Mouse (Mus musculus) forebrain, postnatal 0 days (tissue): Measurements from ENCODE around the gene 5730596B20Rik. TPM values are rescaled to one million over a fixed set of nuclear protein-coding genes. Genes with fewer than 3 reads are reported as not detected.
A peak's percentile ranks its signal among the peaks of the same experiment; 100 is the strongest.

Experiments
- ATAC-seq: fragments of 200-750 bp; cut with Nextera tagmentation; 2 replicates; pipeline ENCODE4 v1.8.0; 2017; ENCODE audit warnings: mild to moderate bottlenecking, moderate library complexity
- DNase-seq: peaks from one replicate; pipeline ENCODE4 v3.0.0-alpha.2; 2015
- H3K27ac ChIP-seq: fragments of 300-500 bp; sonication (generic); 2 replicates; pipeline ENCODE4 v1.5.1; 2014; ENCODE audit warnings: low read depth, mild to moderate bottlenecking, antibody characterized with exemption, low read length, moderate library complexity, mixed read lengths
- H3K27me3 ChIP-seq: fragments of 300-500 bp; sonication (generic); 2 replicates; pipeline ENCODE4 v1.6.1; 2014; ENCODE audit warnings: mild to moderate bottlenecking, low read length, mixed read lengths; ENCODE audit not compliant: insufficient read depth
- H3K36me3 ChIP-seq: fragments of 300-500 bp; sonication (generic); 2 replicates; pipeline ENCODE4 v1.6.1; 2014; ENCODE audit warnings: mild to moderate bottlenecking, moderate library complexity; ENCODE audit not compliant: insufficient read depth
- H3K4me1 ChIP-seq: fragments of 300-500 bp; sonication (generic); 2 replicates; pipeline ENCODE4 v1.6.1; 2014; ENCODE audit warnings: antibody characterized with exemption; ENCODE audit not compliant: insufficient read depth
- H3K4me2 ChIP-seq: fragments of 300-500 bp; sonication (generic); 2 replicates; pipeline ENCODE4 v1.6.1; 2014; ENCODE audit warnings: low read depth, mild to moderate bottlenecking, moderate library complexity
- H3K4me3 ChIP-seq: fragments of 300-500 bp; sonication (generic); 2 replicates; pipeline ENCODE4 v1.5.1; 2014; ENCODE audit warnings: low read depth, low read length, mixed read lengths
- H3K9ac ChIP-seq: fragments of 300-500 bp; sonication (generic); 2 replicates; pipeline ENCODE4 v1.6.1; 2014; ENCODE audit warnings: mild to moderate bottlenecking
- H3K9me3 ChIP-seq: fragments of 300-500 bp; sonication (generic); 2 replicates; pipeline ENCODE4 v1.6.1; 2016; ENCODE audit warnings: low read length
- CTCF ChIP-seq: sonication (generic); IDR thresholded peaks from 2 replicates; pipeline ENCODE4 v1.5.1; 2016; ENCODE audit warnings: antibody characterized with exemption, control low read depth, low read depth
- WGBS: fragments of 180-500 bp; shearing (Covaris S2); extraction: QIAGEN DNeasy Blood & Tissue Kit; methylation state at CpG from one replicate; pipeline ENCODE4 v1.1.7; 2014; 5-methylcytosine and 5-hydroxymethylcytosine counted together
- polyA plus RNA-seq: library from polyadenylated mRNA; unstranded; fragments of >200 nt; fragmentation: Nextera tagmentation; extraction: Ambion mirVana; gene quantifications from 2 replicates; pipeline ENCODE4 v1.2.1, GENCODE M21; 2015
- total RNA-seq: library from RNA; depleted of rRNA; stranded (reverse); fragments of >200 nt; gene quantifications from 2 replicates; pipeline ENCODE4 v1.2.3, GENCODE M21; 2014

Gene 5730596B20Rik
- total and polyA plus RNA-seq, 2 experiments from 2014 or later: not detected

GRCm38 (mm10) chr6:52152226-52153193 lies 24.8 kb upstream of the 5730596B20Rik start:
- no peak overlapping the region for H3K9ac ChIP-seq
- no peak for DNase-seq
- peaks cover 87% of the 10 kb centered on the region for H3K27me3 ChIP-seq

DNA sequence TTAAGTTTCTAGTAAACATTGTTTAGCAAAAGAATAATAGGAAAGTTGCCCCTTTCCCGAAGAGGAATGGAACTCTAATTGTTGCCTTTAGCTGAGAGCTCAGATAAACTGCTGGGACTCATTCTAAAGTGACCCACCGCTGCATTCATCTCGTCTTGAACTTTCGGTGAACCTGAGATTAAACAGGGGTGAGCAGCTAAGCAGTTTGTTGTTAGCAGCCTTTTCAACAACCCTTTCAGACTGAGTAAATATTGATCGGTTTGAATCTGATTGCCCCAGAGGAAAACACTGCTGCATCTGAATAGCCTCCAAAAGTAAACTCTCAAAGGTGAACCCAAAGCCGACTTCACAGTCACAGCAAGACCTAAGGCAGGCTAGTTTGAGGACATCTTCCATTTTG lies 24.0 kb upstream of the 5730596B20Rik start:
- no peak for ATAC-seq
- no peak overlapping the region for H3K27ac ChIP-seq
- no peak for DNase-seq
- no peak overlapping the region for H3K4me2 ChIP-seq
- no peak for TF ChIP-seq CTCF
- WGBS: under 1% methylated on average over 6 of the region's 6 CpGs
- H3K4me3 ChIP-seq: no peak overlapping the region
- H3K27me3 ChIP-seq: peaks cover 87% of the 10 kb centered on the region
- H3K36me3 ChIP-seq: no peaks in the 10 kb centered on the region
- no peaks in the 10 kb centered on the region for H3K9me3 ChIP-seq
- no peak overlapping the region for H3K9ac ChIP-seq
- H3K4me1 ChIP-seq: no peaks in the 10 kb centered on the region

More at GRCm38 (mm10) chr6:52152226-52153193, 24.8 kb upstream of the 5730596B20Rik start:
- Histone ChIP-seq H3K36me3 (no peaks in the 10 kb centered on the region), H3K27ac (no peak overlapping the region), H3K4me3 (no peak overlapping the region), H3K4me2 (no peak overlapping the region), H3K9me3 (no peaks in the 10 kb centered on the region), H3K4me1 (no peaks in the 10 kb centered on the region)
- 3% methylated on average over 16 of the region's 16 CpGs for WGBS
- no peak for ATAC-seq
- no peak for TF ChIP-seq CTCF

DNA sequence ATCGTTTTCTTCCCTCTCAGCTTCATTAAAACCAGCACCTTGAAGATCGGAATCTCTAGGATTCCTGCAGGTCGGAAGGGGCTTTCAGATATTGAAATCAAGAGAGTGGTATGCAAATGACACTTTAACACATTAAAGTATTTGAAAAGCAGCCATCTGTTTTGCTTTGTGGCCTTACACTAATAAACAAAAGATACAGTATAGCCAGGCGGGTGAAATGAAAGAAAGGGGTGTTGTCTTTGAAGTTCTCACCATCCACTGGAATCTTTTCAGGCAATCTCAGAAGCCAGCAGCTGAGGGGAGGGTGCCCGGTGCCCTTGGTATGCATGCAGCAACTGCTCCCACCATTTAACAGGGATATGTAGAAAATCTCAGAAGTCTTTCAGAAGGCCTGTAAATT lies 23.3 kb upstream of the 5730596B20Rik start:
- no peaks in the 10 kb centered on the region for H3K9me3 ChIP-seq
- no peak overlapping the region for H3K27ac ChIP-seq
- no peaks in the 10 kb centered on the region; the same call in 1 of the 2 replicates for H3K4me1 ChIP-seq
- H3K4me2 ChIP-seq: no peak overlapping the region
- TF ChIP-seq CTCF: no peak
- no peaks in the 10 kb centered on the region for H3K36me3 ChIP-seq
- H3K27me3 ChIP-seq: peaks cover 91% of the 10 kb centered on the region
- WGBS: 6% methylated on average over 5 of the region's 5 CpGs
- no peak overlapping the region for H3K4me3 ChIP-seq
- H3K9ac ChIP-seq: no peak overlapping the region
- no peak for ATAC-seq
- no peak for DNase-seq

GRCm38 (mm10) chr6:52155471-52155870 lies 21.8 kb upstream of the 5730596B20Rik start:
- Histone ChIP-seq H3K27ac (no peak overlapping the region), H3K9me3 (no peaks in the 10 kb centered on the region), H3K27me3 (peaks cover 93% of the 10 kb centered on the region), H3K36me3 (no peaks in the 10 kb centered on the region), H3K4me2 (no peak overlapping the region), H3K4me3 (no peak overlapping the region), H3K9ac (no peak overlapping the region), H3K4me1 (no peaks in the 10 kb centered on the region; the same call in 1 of the 2 replicates)
- 45% methylated on average over 3 of the region's 3 CpGs for WGBS
- ATAC-seq (no peak), DNase-seq (no peak)
- no peak for TF ChIP-seq CTCF

DNA sequence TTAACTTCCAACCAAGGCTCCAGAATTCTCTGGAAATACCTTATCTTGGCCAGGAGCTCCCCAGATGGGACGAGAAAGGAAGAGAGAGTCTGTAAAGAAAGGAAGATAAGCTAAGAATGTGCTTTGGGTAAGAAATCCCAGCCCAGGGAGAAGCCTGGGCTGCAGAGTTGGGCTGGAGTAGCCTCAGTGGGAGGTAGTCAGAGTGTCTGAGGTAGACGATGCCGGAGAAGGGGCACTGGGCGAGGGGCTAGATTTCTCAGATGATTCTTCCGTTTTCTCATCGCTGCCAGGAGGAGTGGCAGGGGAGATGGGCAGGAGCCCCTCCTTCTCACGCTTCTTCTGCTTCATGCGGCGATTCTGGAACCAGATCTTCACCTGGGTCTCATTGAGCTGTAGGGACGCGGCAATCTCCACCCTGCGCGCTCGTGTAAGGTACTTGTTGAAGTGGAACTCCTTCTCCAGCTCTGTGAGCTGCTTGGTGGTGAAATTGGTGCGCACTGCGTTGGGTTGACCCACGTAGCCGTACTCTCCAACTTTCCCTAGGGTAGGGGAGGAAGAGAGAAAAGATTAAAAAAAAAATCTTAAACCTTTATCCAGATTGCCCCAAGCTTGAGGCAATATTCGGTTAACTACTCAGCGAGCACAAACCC lies 20.6 kb upstream of the 5730596B20Rik start:
- TF ChIP-seq CTCF: no peak
- Histone ChIP-seq H3K4me2 (no peak overlapping the region), H3K9me3 (no peaks in the 10 kb centered on the region), H3K27me3 (peaks cover 93% of the 10 kb centered on the region), H3K4me1 (no peaks in the 10 kb centered on the region; the same call in 1 of the 2 replicates), H3K36me3 (no peaks in the 10 kb centered on the region), H3K27ac (no peak overlapping the region), H3K9ac (no peak overlapping the region), H3K4me3 (no peak overlapping the region)
- WGBS: 1% methylated on average over 20 of the region's 20 CpGs
- no peak for DNase-seq
- no peak for ATAC-seq

DNA sequence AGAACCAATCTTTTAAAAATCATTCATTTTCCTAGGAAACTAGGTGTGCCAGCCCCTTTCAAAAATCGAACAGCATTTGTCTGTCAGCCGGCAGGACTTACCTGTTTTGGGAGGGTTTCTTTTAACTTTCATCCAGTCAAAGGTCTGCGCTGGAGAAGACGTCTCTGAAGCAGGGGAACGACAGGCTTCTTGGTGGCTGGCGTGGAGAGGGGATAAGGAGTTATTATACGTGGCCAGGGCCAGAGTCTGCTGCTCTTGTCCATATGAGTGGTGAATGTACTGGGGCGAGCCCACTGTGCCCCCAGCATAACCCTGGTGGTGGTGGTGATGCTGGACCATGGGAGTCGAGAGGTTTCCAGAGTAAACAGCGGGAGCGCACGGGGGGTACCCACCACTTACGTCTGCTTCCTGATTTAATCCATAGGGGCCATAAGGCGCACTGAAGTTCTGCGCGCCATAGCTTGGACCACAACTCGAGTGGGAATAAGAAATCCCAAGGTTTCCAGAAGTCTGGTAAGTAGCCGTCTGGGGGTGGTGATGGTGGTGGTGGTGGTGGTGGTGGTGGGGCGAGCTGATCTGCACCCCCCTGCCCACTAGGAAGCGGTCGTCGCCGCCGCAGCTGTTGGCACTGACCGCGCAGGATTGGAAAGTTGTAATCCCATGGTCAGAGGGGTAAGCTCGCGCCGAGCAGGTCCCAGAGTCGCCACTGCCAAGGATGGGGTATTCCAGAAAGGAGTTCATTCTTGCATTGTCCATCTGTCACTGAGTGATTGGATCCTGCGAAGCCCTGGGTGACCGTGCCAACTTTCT lies 19.6 kb upstream of the 5730596B20Rik start:
- 3% methylated on average over 32 of the region's 32 CpGs for WGBS
- ATAC-seq (no peak), DNase-seq (no peak)
- H3K4me3 ChIP-seq: peak overlapping the region; percentile 42
- peak overlapping the region; percentile 80 for H3K4me2 ChIP-seq
- peaks cover 93% of the 10 kb centered on the region for H3K27me3 ChIP-seq
- H3K36me3 ChIP-seq: no peaks in the 10 kb centered on the region
- no peak for TF ChIP-seq CTCF
- H3K9me3 ChIP-seq: no peaks in the 10 kb centered on the region
- H3K4me1 ChIP-seq: no peaks in the 10 kb centered on the region; the same call in 1 of the 2 replicates
- no peak overlapping the region for H3K27ac ChIP-seq
- H3K9ac ChIP-seq: no peak overlapping the region
